Mouse (Mus musculus) cerebellum, postnatal 10 days (tissue): ENCODE data around the gene Pdk2.

Experiments used
- DNase-seq, 2 experiments: peaks; one replicate each; pipeline ENCODE4 v3.0.0; 2021; ENCODE audit warnings: mixed read lengths in 2 of 2

Pdk2 gene

DNA sequence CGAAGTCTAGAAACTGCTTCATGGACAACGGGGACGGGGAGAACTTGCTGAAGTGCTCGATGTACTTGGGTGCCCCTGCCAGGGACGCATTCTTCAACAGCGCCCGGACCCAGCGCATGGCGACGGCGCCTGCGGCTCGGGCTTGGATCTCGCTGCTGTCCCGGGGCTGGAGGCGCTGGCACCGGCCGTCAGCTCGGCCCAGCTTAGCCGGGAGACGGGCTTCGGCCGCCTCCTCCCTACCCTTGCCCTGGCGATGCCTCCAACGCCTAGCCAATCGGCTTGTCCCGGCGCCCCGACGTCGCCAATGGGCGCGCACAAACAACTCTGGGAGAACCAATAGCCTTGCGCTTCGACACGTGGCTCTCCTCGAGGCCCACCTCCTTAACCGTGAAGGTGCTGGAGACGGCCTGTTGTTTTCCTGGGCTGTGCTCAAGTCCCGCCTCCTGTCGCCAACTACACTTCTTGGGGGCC is at the start of gene Pdk2:
Gene Pdk2 (minus strand): TSS at position 216 of the 471 bp plus-strand sequence.
- DNase-seq, result peak; percentile 94 to 97

DNA sequence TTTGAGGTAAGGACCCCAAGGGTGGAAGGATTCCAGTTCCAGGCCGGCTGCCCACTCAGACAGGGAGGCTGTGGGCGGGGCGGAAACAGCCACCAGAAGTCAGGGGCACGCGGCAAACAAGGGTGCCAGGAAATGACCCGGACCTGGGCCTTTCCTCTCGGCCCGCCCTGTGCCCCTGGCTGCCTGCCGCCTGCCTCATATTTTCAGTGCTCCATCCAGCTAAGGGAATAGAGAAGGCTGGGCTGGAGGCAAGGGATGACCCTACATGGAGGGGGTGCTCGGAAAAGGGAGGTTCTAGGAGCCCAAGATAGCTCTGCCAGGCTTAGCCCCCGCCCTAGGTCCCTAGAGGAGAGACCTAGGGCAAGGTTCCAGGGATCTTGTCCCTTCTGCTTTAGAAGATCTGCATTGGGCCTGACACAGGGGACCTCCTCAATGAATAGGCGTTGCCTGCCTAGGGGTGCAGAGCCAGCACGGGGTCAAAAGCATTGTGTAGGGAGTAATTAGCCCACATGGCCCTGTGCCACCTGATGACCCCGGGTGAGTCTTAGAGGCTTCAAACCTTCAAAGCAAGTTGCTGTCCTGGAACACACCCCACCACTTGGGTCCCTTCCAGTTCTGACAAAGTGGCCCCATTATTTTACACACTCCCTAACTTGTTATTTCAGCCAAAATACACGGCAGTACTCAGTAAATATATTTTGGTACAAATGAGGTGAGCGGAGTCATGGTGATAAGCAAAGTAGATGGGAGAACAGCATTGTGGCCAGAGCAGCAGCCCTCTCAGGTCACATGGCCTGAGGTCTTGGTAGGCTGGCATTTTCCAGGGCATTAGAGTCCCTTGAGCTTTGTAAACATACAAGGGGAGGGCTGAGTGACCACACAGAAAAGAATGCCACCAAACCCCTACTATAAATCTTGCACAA is 48.0 kb upstream of the Pdk2 start:
- peak in 1 of 2 experiments; percentile 40 for DNase-seq

GRCm38 (mm10) chr11:95088286-95088685 is 47.1 kb upstream of the Pdk2 start:
- DNase-seq, result no peak

DNA sequence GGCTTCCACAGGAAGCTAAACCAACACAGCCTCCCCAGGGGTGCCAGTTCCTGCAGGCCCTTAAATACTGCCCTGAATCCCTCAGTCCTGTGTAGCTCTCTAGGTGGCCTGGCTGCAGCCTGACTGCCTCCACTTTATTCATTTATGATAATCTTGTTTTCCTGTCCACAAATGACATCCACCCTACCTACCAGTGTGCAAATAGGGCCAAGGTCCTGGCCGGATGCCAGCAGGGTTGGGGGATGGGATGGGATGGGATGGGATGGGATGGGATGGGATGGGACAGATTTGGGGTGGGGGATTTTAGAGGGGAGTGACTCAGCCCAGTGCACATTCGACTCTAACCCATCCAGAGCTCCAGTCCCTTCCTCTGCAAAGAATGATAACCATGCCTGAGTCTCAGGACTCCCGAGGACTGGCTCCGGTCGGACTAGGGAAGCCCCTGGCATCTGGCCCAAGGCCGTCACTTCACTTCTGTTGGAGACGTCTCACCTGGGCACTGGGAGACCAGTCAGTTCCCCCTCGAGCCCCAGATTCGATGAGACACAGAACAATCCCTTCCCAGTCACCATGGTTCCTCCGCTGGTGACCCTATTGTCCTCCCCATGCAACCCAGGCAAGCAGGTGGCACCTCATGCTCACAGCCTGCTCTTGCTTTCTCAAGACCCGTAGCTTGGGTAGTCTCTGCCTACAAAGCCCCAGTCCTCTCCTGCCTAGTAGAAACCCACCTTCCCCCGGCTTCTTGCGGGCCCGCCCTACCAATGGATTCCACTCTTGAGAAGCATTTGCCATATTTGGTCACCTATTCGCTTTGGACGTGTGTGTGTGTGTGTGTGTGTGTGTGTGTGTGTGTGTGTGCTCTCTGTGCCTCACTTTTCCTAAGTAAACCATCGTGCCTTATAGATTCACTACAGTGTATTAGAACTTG is 46.4 kb upstream of the Pdk2 start:
- DNase-seq, result peak; percentile 50 to 55

- no peak for DNase-seq
Observed at GRCm38 (mm10) chr11:95086229-95086628, 45.1 kb upstream of the Pdk2 start.

GRCm38 (mm10) chr11:95085710-95086109 is 44.6 kb upstream of the Pdk2 start:
- DNase-seq, result no peak

GRCm38 (mm10) chr11:95084811-95085382 is 43.7 kb upstream of the Pdk2 start:
- no peak for DNase-seq

GRCm38 (mm10) chr11:95084175-95084574 is 43.0 kb upstream of the Pdk2 start:
- no peak for DNase-seq

DNA sequence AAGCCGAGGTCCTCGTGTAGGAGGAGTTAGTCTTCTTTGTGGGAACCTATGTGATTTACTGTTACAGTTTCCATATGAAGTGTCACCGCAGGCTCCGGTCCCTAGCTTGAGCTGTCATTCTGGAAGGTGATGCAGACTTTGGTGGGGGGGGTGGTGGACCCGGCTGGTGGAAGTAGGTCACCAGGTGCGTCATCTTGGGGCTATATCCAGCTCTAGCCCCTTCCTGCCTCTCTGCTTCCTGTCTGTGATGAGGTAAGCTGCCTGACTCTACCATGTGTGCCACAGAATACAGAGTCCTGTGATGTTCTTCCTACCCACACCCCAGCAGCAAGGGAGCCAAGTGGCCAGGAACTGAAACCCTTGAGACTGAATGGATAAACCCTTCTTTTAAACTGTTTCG is 41.7 kb upstream of the Pdk2 start:
- no peak for DNase-seq

GRCm38 (mm10) chr11:95080783-95081182 is 39.6 kb upstream of the Pdk2 start:
- no peak for DNase-seq

DNA sequence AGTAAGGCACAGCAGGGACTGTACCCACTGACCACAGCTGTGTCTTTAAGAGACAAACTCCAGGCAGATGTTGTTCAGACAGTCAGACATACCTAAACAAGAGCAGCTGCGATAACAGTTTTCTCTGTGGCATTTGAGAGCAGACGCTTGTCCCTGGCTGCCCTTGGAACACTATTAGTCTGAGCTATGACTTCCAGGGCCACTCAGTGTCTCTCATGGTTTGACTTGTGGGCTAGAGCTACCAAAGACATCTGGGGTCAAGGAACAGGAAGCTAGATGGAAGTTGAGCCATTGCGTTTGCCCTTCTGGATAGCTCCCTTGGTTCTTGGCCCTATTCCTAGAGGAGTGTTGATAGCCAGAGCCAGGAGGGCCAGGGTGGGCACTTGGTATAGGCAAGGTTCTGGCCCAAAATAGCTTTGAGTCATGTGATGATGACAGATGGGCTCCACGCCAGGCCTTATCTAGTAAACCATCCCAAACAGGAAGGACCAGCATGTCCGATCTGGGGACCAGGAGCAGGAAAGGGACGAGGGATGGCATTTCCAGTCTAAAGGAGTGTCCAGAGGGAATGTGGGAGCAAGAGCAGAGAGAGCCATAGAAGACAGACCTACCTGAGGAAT is 38.2 kb upstream of the Pdk2 start:
- DNase-seq, result peak in 1 of 2 experiments; percentile 49

GRCm38 (mm10) chr11:95077956-95078355 is 36.8 kb upstream of the Pdk2 start:
- DNase-seq, result no peak

DNA sequence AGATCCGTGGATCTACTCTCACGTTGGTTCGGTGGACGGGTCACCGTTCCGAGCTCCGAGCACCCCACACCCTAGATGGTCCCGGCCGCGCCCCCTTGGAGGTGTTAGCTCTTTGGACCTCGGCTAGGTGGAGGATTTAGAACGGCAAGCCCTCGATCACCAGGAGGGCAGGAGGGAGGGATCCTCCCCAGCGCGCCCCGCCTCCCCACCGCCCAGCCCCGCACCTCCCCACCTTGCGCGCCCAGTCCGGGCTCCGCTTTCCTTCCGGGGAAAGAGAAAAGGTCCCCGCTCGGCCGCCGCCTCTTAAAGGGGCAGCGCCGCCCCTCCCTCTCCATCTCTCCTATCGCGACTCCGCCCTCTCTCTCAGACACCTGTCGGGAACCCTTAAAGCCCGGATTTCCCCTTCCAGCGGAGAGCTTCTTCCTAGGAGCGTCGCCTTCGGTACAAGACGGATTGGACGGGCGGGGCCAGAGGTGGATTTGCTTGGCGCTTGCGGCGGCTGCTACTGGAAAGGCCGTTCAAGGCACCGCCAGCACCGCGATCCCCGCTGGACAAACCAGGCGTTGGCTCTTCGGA is 35.5 kb upstream of the Pdk2 start, which contains the start of gene Itga3:
Gene Itga3 (minus strand): TSS at position 266 of the 576 bp plus-strand sequence.
- DNase-seq, result peak; percentile 81 to 84

DNA sequence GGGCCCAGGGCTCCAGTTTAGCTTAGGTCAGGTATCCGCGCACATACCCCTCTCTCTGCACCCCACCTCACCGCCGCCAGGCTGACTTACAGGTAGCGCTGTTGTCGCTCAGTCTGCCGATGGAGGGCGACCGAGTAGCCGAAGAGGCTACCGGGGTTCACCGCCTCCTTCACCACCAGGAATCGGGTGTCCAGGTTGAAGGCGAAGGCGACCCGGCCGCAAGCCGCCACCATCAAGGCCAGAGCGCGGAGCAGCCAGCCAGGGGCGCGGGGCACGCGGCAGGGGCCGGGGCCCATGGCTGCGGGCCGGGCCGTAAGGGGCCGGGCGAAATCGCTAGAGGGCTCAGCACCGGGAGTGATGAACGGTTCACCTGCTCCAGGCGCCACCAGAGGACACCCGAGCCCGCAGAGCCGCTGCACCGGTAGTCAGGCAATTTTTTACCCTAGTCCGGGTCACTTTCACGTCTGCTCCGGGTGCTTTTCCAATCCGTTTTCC is 34.9 kb upstream of the Pdk2 start:
- peak; percentile 86 to 88 for DNase-seq

GRCm38 (mm10) chr11:95075197-95076040 is 34.3 kb upstream of the Pdk2 start:
- no peak for DNase-seq

GRCm38 (mm10) chr11:95074694-95075093 is 33.5 kb upstream of the Pdk2 start:
- no peak for DNase-seq

DNA sequence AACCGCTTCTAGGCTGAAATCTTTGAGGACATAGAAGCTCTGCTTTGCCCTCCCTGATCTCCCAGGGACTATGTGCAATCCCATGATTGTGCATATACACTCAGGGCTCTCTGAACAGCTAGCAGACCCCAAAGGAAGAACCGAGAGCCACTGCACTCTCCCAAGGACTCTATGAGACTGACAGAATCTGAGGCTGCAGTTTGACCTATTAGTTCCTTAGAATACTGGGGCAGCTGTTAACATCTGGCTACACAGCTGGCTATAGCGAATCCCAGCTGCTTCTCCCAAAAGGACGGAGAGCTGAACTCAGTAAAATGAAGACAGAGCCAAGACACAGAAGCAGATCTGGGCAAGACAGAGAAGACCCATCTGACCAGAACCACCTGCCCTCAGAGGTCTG is 32.7 kb upstream of the Pdk2 start:
- no peak for DNase-seq

- DNase-seq, result peak; percentile 58 to 63
Observed at GRCm38 (mm10) chr11:95072804-95073203, 31.6 kb upstream of the Pdk2 start.

GRCm38 (mm10) chr11:95072136-95072535 is 31.0 kb upstream of the Pdk2 start:
- DNase-seq, result no peak

GRCm38 (mm10) chr11:95071266-95071665 is 30.1 kb upstream of the Pdk2 start:
- DNase-seq, result peak; percentile 53 to 55
